Mouse (Mus musculus): ENCODE measurements at regions not wholly inside any gene's neighbourhood (a gene's known extent, or its start where the extent isn't known, plus 50 kb on each side); places are given as distances from the start of the nearest gene placed in this dataset.

DNA sequence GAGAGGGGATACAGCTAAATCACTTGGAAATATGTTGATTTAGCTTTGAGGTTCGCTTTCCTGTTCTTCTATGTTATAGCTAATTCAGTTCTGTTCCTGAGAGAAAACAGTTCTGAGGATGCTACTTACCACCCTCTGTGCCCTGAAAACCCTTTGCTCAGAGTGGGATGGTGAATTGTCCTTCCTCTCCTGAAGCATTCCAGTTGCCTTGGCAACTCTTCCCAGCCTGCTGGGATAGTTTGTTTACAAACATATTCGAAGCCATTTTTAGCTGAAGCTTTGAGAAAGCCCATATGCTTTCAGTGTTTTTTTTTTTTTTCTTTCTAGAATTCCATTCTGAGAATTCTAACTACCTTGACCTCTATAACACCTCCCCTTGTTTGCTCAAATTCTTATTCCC is 530.1 kb upstream of the Marcks start:
- H3K4me2 ChIP-seq = no peak overlapping the region
- ATAC-seq (replicated peaks; ENCODE audit: insufficient number of reproducible peaks, low FRiP score, low TSS enrichment) = no peak
- no peaks in the 10 kb centered on the region for H3K36me3 ChIP-seq (ENCODE audit: control insufficient read depth, insufficient read depth, low read length)
- no peaks in the 10 kb centered on the region for H3K4me1 ChIP-seq (ENCODE audit: control insufficient read depth, insufficient read depth, low read length)
- 65% methylated on average over 2 of the region's 2 CpGs for WGBS (ENCODE audit: insufficient replicate concordance)
- H3K9ac ChIP-seq (ENCODE audit: low read depth, low read length) = no peak overlapping the region
- no peak overlapping the region for H3K4me3 ChIP-seq (ENCODE audit: low read depth, low read length)
- H3K9me3 ChIP-seq (replicated peaks; ENCODE audit: control insufficient read depth, low read length) = no peaks in the 10 kb centered on the region
- H3K27me3 ChIP-seq (ENCODE audit: control insufficient read depth, insufficient read depth, low read length) = no peaks in the 10 kb centered on the region
- no peak overlapping the region for H3K27ac ChIP-seq (ENCODE audit: low read depth, low read length)

GRCm38 (mm10) chr10:37667031-37667745 is 528.5 kb upstream of the Marcks start:
- H3K4me1 ChIP-seq (ENCODE audit: control insufficient read depth, insufficient read depth, low read length) = no peaks in the 10 kb centered on the region
- H3K9ac ChIP-seq (ENCODE audit: low read depth, low read length) = no peak overlapping the region
- no peaks in the 10 kb centered on the region for H3K9me3 ChIP-seq (replicated peaks; ENCODE audit: control insufficient read depth, low read length)
- no peak overlapping the region for H3K4me3 ChIP-seq (ENCODE audit: low read depth, low read length)
- H3K27ac ChIP-seq (ENCODE audit: low read depth, low read length) = no peak overlapping the region
- no peaks in the 10 kb centered on the region for H3K27me3 ChIP-seq (ENCODE audit: control insufficient read depth, insufficient read depth, low read length)
- H3K36me3 ChIP-seq (ENCODE audit: control insufficient read depth, insufficient read depth, low read length) = no peaks in the 10 kb centered on the region
- no peak for ATAC-seq (replicated peaks; ENCODE audit: insufficient number of reproducible peaks, low FRiP score, low TSS enrichment)
- 62% methylated on average over 7 of the region's 7 CpGs for WGBS (ENCODE audit: insufficient replicate concordance)
- H3K4me2 ChIP-seq = no peak overlapping the region

- no peak overlapping the region for H3K9ac ChIP-seq (ENCODE audit: low read depth, low read length)
- ATAC-seq (replicated peaks; ENCODE audit: insufficient number of reproducible peaks, low FRiP score, low TSS enrichment) = no peak
- H3K4me3 ChIP-seq (ENCODE audit: low read depth, low read length) = no peak overlapping the region
- H3K4me2 ChIP-seq = no peak overlapping the region
- WGBS (ENCODE audit: insufficient replicate concordance) = 87% methylated on average over 2 of the region's 2 CpGs
- H3K4me1 ChIP-seq (ENCODE audit: control insufficient read depth, insufficient read depth, low read length) = no peaks in the 10 kb centered on the region
- H3K27ac ChIP-seq (ENCODE audit: low read depth, low read length) = no peak overlapping the region
- no peaks in the 10 kb centered on the region for H3K9me3 ChIP-seq (replicated peaks; ENCODE audit: control insufficient read depth, low read length)
- H3K36me3 ChIP-seq (ENCODE audit: control insufficient read depth, insufficient read depth, low read length) = no peaks in the 10 kb centered on the region
- no peaks in the 10 kb centered on the region for H3K27me3 ChIP-seq (ENCODE audit: control insufficient read depth, insufficient read depth, low read length)
Observed at GRCm38 (mm10) chr10:37666535-37666934, 527.8 kb upstream of the Marcks start.

- H3K4me2 ChIP-seq = no peak overlapping the region
- WGBS (ENCODE audit: insufficient replicate concordance) = 48% methylated on average over 7 of the region's 7 CpGs
- H3K9ac ChIP-seq (ENCODE audit: low read depth, low read length) = no peak overlapping the region
- H3K4me1 ChIP-seq (ENCODE audit: control insufficient read depth, insufficient read depth, low read length) = no peaks in the 10 kb centered on the region
- ATAC-seq (replicated peaks; ENCODE audit: insufficient number of reproducible peaks, low FRiP score, low TSS enrichment) = no peak
- H3K36me3 ChIP-seq (ENCODE audit: control insufficient read depth, insufficient read depth, low read length) = no peaks in the 10 kb centered on the region
- H3K9me3 ChIP-seq (replicated peaks; ENCODE audit: control insufficient read depth, low read length) = no peaks in the 10 kb centered on the region
- no peak overlapping the region for H3K27ac ChIP-seq (ENCODE audit: low read depth, low read length)
- no peaks in the 10 kb centered on the region for H3K27me3 ChIP-seq (ENCODE audit: control insufficient read depth, insufficient read depth, low read length)
- H3K4me3 ChIP-seq (ENCODE audit: low read depth, low read length) = no peak overlapping the region
Observed at GRCm38 (mm10) chr10:37637001-37637562, 498.4 kb upstream of the Marcks start.

DNA sequence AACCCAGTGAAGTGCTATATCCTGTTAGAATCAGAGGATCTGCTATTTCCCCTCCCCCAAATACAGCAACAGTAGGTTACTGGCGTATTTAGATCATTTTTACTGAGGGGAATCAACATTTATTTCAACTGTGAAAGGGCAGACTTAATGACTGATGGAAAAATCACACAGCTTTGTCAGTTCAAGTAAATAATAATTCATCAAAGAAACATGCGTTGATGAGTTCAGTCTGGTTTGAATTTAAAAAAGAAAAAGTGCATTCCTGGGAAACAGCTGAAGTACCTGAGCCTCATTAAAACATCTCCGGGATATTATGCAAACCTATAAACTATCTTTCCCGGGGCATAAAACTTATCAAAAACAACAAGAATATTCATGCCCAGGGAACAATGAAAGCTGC is 497.7 kb upstream of the Marcks start:
- H3K9me3 ChIP-seq (replicated peaks; ENCODE audit: control insufficient read depth, low read length) = no peaks in the 10 kb centered on the region
- no peak overlapping the region for H3K4me3 ChIP-seq (ENCODE audit: low read depth, low read length)
- H3K9ac ChIP-seq (ENCODE audit: low read depth, low read length) = no peak overlapping the region
- ATAC-seq (replicated peaks; ENCODE audit: insufficient number of reproducible peaks, low FRiP score, low TSS enrichment) = no peak
- WGBS (ENCODE audit: insufficient replicate concordance) = 65% methylated on average over 4 of the region's 4 CpGs
- no peaks in the 10 kb centered on the region for H3K27me3 ChIP-seq (ENCODE audit: control insufficient read depth, insufficient read depth, low read length)
- no peak overlapping the region for H3K27ac ChIP-seq (ENCODE audit: low read depth, low read length)
- H3K4me1 ChIP-seq (ENCODE audit: control insufficient read depth, insufficient read depth, low read length) = no peaks in the 10 kb centered on the region
- no peak overlapping the region for H3K4me2 ChIP-seq
- H3K36me3 ChIP-seq (ENCODE audit: control insufficient read depth, insufficient read depth, low read length) = no peaks in the 10 kb centered on the region

- no peak overlapping the region for H3K9ac ChIP-seq (ENCODE audit: low read depth, low read length)
- H3K36me3 ChIP-seq (ENCODE audit: control insufficient read depth, insufficient read depth, low read length) = no peaks in the 10 kb centered on the region
- no peak for ATAC-seq (replicated peaks; ENCODE audit: insufficient number of reproducible peaks, low FRiP score, low TSS enrichment)
- H3K9me3 ChIP-seq (replicated peaks; ENCODE audit: control insufficient read depth, low read length) = no peaks in the 10 kb centered on the region
- 0 out of 2 replicates have a peak, but pooled peaks cover 2% of the 10 kb centered on the region for H3K4me1 ChIP-seq (ENCODE audit: control insufficient read depth, insufficient read depth, low read length)
- no peak overlapping the region for H3K4me2 ChIP-seq
- no peak overlapping the region for H3K27ac ChIP-seq (ENCODE audit: low read depth, low read length)
- peaks cover 2% of the 10 kb centered on the region; the same call in 1 of the 2 replicates for H3K27me3 ChIP-seq (ENCODE audit: control insufficient read depth, insufficient read depth, low read length)
- WGBS (ENCODE audit: insufficient replicate concordance) = 88% methylated on average over 1 of the region's 1 CpGs
- H3K4me3 ChIP-seq (ENCODE audit: low read depth, low read length) = no peak overlapping the region
Observed at GRCm38 (mm10) chr10:37630403-37630802, 491.7 kb upstream of the Marcks start.

GRCm38 (mm10) chr10:37627900-37628299 is 489.2 kb upstream of the Marcks start:
- Histone ChIP-seq H3K36me3 (ENCODE audit: control insufficient read depth, insufficient read depth, low read length) (no peaks in the 10 kb centered on the region), H3K9me3 (replicated peaks; ENCODE audit: control insufficient read depth, low read length) (no peaks in the 10 kb centered on the region), H3K4me3 (ENCODE audit: low read depth, low read length) (no peak overlapping the region), H3K27me3 (ENCODE audit: control insufficient read depth, insufficient read depth, low read length) (peaks cover 6% of the 10 kb centered on the region; the same call in 1 of the 2 replicates), H3K27ac (ENCODE audit: low read depth, low read length) (0 out of 2 replicates have a peak overlapping the region, but pooled peaks have one; percentile 46), H3K9ac (ENCODE audit: low read depth, low read length) (no peak overlapping the region), H3K4me1 (ENCODE audit: control insufficient read depth, insufficient read depth, low read length) (0 out of 2 replicates have a peak, but pooled peaks cover 2% of the 10 kb centered on the region), H3K4me2 (no peak overlapping the region)
- ATAC-seq (replicated peaks; ENCODE audit: insufficient number of reproducible peaks, low FRiP score, low TSS enrichment) = no peak; the same call in 1 of the 2 replicates
- 70% methylated on average over 3 of the region's 3 CpGs for WGBS (ENCODE audit: insufficient replicate concordance)

DNA sequence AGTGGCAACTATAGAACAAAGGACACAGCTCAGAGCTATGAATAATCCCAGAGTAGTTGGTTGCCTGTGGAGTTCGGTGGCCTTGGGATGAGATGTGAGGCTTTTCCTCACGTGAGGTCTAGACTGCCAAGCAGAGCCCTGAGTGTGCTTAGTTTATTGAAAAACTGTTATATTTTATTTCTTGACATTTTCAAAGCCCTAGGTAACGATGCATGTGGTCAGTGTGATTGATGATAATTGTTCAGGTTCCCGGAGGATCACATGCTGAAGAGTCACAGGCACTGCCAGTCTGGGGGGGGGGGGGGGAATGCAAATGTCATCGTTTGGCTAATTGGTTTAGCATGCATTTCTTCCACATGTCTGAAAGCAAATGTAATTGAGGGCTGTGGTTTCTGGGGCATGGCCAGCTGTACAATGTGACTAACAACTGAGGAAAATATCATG is 488.1 kb upstream of the Marcks start:
- Histone ChIP-seq H3K27ac (ENCODE audit: low read depth, low read length) (no peak overlapping the region), H3K4me2 (no peak overlapping the region), H3K36me3 (ENCODE audit: control insufficient read depth, insufficient read depth, low read length) (no peaks in the 10 kb centered on the region), H3K27me3 (ENCODE audit: control insufficient read depth, insufficient read depth, low read length) (peaks cover 6% of the 10 kb centered on the region; the same call in 1 of the 2 replicates), H3K4me3 (ENCODE audit: low read depth, low read length) (no peak overlapping the region), H3K9ac (ENCODE audit: low read depth, low read length) (no peak overlapping the region), H3K9me3 (replicated peaks; ENCODE audit: control insufficient read depth, low read length) (no peaks in the 10 kb centered on the region), H3K4me1 (ENCODE audit: control insufficient read depth, insufficient read depth, low read length) (0 out of 2 replicates have a peak, but pooled peaks cover 2% of the 10 kb centered on the region)
- ATAC-seq (replicated peaks; ENCODE audit: insufficient number of reproducible peaks, low FRiP score, low TSS enrichment) = no peak
- 61% methylated on average over 5 of the region's 5 CpGs for WGBS (ENCODE audit: insufficient replicate concordance)

Measured in heart, embryonic 11.5 days (tissue).